Mouse (Mus musculus): ENCODE data around the gene Gm39566.
A peak's percentile ranks its signal among the peaks of the same experiment; 100 is the strongest.

- TF ChIP-seq ZMIZ1 (IDR thresholded peaks at IDR 0.05; ENCODE audit: low read depth, low read length) (peak; percentile 43), TCF12 (IDR thresholded peaks at IDR 0.05; ENCODE audit: low read depth, low read length) (peak; percentile 2; the same call in 1 of the 2 replicates), POLR2A (IDR thresholded peaks at IDR 0.05; ENCODE audit: control insufficient read depth in 1 of 2, insufficient read depth in 1 of 2, low read depth in 1 of 2, low read length in 2 of 2, poor library complexity in 1 of 2) (peak; percentile 35 to 71), MXI1 (IDR thresholded peaks at IDR 0.05; ENCODE audit: low read depth, low read length) (peak; percentile 31), TAL1 (IDR thresholded peaks at IDR 0.05; ENCODE audit: low read length) (no peak), MEF2A (IDR thresholded peaks at IDR 0.05; ENCODE audit: extremely low read depth, insufficient replicate concordance, low read depth, low read length, poor library complexity, severe bottlenecking) (no peak), ZC3H11A (IDR thresholded peaks at IDR 0.05; ENCODE audit: low read depth, low read length) (no peak), GABPA (IDR thresholded peaks at IDR 0.05; ENCODE audit: low read depth, low read length) (no peak), MAFK (IDR thresholded peaks at IDR 0.05; ENCODE audit: borderline replicate concordance, low read depth, low read length) (no peak), CTCF (IDR thresholded peaks at IDR 0.05 in 2 of 3, conservative IDR thresholded peaks at IDR 0.05 in 1 of 3; ENCODE audit: control insufficient read depth in 1 of 3, insufficient read depth in 1 of 3, low read depth in 2 of 3, low read length in 3 of 3, poor library complexity in 1 of 3, severe bottlenecking in 1 of 3) (no peak), MAX (IDR thresholded peaks at IDR 0.05; ENCODE audit: low read length) (peak; percentile 35; the same call in 1 of the 2 replicates), CHD2 (IDR thresholded peaks at IDR 0.05; ENCODE audit: low read length) (peak; percentile 90), TBP (IDR thresholded peaks at IDR 0.05; ENCODE audit: low read depth, low read length) (peak; percentile 57; the same call in 1 of the 2 replicates), RAD21 (IDR thresholded peaks at IDR 0.05; ENCODE audit: low read depth, low read length) (no peak)
Observed at GRCm38 (mm10) chr11:69800392-69801197, 14.5 kb downstream of the Gm39566 start.

All from MEL (cell line).